Mouse (Mus musculus) T-helper 17 cell (primary cell): ENCODE results near the gene Pde6g.
"Not testable (repeated sequence)": the region's sequence is repeated elsewhere in the genome, so short reads cannot be mapped to it uniquely, and the experiment has no call there.

Experiments
- in situ Hi-C, 2 experiments: fragments of 300-600 bp; cut with MboI, MseI; formaldehyde crosslinking; loops; 1 replicate in 1 of 2; 2 replicates in 1 of 2; pipeline ENCODE4 v1.15.1; 2025; ENCODE audit warnings: high pct_unique_total_duplicates in 2 of 2

Pde6g gene

GRCm38 (mm10) chr11:120423569-120424295 is 29.6 kb downstream of the Pde6g start:
- in situ Hi-C loops: no loop called here

DNA sequence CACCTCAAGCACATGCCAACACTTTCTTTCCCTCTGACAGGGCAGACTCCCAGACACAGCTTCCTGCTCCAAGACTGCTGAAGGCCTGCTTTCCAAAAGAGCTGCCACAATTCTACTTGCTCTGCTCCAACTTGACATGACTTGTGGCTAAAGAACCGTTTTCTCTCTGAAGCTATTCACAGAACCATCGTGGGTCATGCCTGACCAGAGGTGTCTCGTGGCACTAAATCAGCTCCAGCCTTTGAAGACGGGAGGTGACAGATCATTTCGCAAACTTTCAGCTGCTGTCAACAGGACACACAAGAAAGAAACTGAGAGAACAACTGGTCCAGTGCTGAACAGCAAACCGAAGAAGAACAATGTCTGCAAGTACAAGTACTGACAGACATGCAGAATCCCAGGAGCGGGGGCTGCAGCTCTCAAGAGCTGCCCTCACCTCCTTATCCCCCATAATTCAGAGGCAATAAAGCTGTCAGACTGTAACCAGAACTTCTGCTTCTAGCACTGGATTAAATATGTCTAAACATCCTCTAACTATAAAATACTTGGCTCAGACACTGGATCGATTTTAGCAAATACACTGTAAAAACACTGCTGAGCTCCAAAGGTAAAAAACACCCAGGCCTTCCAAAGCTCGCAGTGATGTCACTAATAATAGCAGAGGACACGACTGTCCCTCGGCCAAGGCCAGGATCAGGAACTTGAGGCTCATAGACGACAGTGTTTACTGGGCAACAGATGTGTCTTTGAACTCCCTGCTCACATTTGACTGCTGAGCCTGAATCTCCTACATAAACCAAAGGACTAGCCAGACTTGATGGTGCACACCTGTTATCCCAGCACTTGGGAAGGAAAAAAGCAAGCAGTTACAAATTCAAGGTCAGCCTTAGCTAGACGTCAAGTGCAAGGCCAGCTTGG is 30.4 kb downstream of the Pde6g start:
- in situ Hi-C loops: no loop called here

DNA sequence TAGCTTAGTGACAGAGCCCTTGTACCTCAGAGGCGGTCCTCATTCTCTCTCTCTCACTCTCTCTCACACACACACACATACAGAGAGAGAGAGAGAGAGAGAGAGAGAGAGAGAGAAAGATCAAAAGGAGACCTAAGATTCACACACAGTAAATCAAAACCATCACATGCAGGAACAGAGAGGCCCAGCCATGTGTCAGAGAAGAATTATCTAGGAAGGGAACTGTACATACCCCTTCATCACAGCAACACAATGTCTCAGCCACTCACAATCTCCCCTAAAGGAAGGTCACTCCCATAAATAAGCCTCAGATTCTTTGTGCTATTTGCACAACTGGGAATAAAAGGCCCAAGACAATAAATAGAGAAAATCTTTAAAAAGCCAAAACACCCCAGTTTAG is 34.7 kb downstream of the Pde6g start:
- in situ Hi-C loops: no loop called here

GRCm38 (mm10) chr11:120417852-120418251 is 35.4 kb downstream of the Pde6g start:
- in situ Hi-C loops: no loop called here

GRCm38 (mm10) chr11:120413621-120414020 is 39.7 kb downstream of the Pde6g start:
- in situ Hi-C loops: not testable (repeated sequence)

DNA sequence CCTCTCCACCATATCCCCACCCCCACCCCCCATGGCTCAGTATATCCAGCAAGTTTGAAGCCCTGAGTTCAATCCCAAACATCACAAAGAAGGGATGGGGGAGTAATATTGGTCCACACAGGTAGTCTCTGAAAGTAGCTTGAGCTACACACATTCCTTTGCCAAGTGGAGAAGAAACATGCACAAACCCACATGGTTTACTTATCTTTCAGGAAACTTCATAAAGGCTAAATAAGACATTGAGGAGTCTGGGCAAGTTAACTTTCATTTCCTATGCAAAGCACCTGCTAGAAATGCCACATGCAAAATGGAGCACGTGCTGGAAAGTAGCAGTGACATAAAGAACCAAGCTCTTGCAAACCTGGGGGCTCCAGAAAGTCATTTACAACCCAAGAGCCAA is 46.9 kb downstream of the Pde6g start:
- in situ Hi-C loops: no loop called here

DNA sequence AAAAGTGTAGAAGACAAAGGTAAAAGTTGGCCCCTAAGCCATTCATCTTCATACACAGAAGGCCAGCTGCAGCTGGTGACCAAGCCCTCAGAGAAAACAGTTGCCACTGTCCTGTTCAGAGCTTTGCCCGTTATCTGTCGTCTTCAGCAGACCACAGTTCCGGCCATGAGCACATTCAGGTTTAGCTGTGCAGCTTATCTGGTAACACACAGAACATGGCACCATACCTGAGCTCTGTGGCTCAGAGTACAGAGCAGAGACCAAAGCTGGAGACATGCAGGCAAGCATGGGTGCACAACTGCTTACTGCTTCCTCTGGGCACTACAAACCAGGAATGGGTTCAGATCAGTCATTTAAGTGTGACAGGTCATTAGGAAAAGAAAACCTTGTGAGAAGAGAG is 47.4 kb downstream of the Pde6g start:
- in situ Hi-C loops: no loop called here

DNA sequence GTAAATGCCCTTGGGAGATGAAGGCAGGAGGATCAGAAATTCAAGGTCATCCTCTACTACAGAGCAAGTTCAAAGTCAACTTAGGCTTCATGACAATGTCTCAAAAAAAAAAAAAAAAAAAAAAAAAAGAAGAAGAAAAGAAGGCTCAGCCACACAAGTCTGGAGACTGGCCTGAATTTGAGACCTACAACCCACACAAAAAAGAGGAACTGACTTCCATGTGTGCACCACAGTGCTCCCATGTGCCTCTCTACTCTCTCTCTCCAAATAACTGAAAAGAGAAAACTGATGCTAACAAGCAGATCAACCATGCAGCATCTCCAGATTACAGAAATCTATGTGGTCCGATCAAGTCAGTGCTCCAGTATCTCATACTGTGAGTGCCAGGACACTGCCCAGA is 48.5 kb downstream of the Pde6g start:
- in situ Hi-C loops: no loop called here

DNA sequence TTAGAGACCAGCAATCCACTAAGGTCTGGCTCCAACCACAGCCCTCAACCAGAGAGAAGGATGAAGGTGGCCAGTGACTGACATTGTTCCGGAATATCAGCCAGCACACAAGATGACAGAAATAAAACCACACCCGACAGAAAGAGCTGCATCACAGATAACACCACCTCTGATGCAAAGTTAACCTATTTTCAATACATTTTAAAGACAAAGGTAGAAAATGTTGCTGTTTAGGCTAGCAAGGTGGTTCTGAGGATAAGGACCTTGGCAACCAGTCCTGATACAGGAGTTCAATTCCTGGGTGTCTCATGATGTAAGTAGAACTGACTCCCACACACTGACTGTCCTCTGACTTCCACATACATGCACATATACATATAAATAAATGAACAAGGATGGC is 54.0 kb downstream of the Pde6g start:
- in situ Hi-C loops: no loop called here
